Mouse (Mus musculus) liver, adult (tissue): ENCODE results near the gene Rai14.

ENCODE experiments used
- GATA4 ChIP-seq: IDR thresholded peaks from 2 replicates; pipeline ENCODE4 v1.6.1; 2014; ENCODE audit warnings: mild to moderate bottlenecking, low read length; ENCODE audit not compliant: insufficient replicate concordance

Gene Rai14

GRCm38 (mm10) chr15:10731398-10731797, 17.0 kb upstream of the Rai14 start:
- TF ChIP-seq GATA4: no peak

- TF ChIP-seq GATA4: no peak
Measured at GRCm38 (mm10) chr15:10726272-10726671, 11.8 kb upstream of the Rai14 start.

- TF ChIP-seq GATA4: no peak
Measured at GRCm38 (mm10) chr15:10724857-10725256, 10.4 kb upstream of the Rai14 start.

- no peak for TF ChIP-seq GATA4
Measured at GRCm38 (mm10) chr15:10723507-10723906, 9.1 kb upstream of the Rai14 start.

GRCm38 (mm10) chr15:10722629-10723339, 8.4 kb upstream of the Rai14 start:
- no peak for TF ChIP-seq GATA4

- TF ChIP-seq GATA4: no peak
Measured at GRCm38 (mm10) chr15:10721259-10721781, 6.9 kb upstream of the Rai14 start.

- TF ChIP-seq GATA4: no peak
Measured at GRCm38 (mm10) chr15:10720671-10721070, 6.2 kb upstream of the Rai14 start.

- TF ChIP-seq GATA4: no peak
Measured at GRCm38 (mm10) chr15:10720188-10720587, 5.8 kb upstream of the Rai14 start.

- no peak for TF ChIP-seq GATA4
Measured at GRCm38 (mm10) chr15:10719511-10719910, 5.1 kb upstream of the Rai14 start.

GRCm38 (mm10) chr15:10718763-10719162, 4.3 kb upstream of the Rai14 start:
- TF ChIP-seq GATA4: no peak

- TF ChIP-seq GATA4: no peak
Measured at GRCm38 (mm10) chr15:10717284-10717683, 2.9 kb upstream of the Rai14 start.

- no peak for TF ChIP-seq GATA4
Measured at GRCm38 (mm10) chr15:10715966-10716365, 1.5 kb upstream of the Rai14 start.

- TF ChIP-seq GATA4: no peak
Measured at GRCm38 (mm10) chr15:10715139-10715505, 698 bp upstream of the Rai14 start.

- TF ChIP-seq GATA4: no peak; the same call in 1 of the 2 replicates
Measured at GRCm38 (mm10) chr15:10713626-10714316, 653 bp downstream of the Rai14 start.

- no peak for TF ChIP-seq GATA4
Measured at GRCm38 (mm10) chr15:10713181-10713625, 1.2 kb downstream of the Rai14 start.

- no peak for TF ChIP-seq GATA4
Measured at GRCm38 (mm10) chr15:10712288-10712687, 2.1 kb downstream of the Rai14 start.

- no peak for TF ChIP-seq GATA4
Measured at GRCm38 (mm10) chr15:10711231-10711630, 3.2 kb downstream of the Rai14 start.
